23 mouse cellular contexts compared by ENCODE assay signal in the genomic region with DNA sequence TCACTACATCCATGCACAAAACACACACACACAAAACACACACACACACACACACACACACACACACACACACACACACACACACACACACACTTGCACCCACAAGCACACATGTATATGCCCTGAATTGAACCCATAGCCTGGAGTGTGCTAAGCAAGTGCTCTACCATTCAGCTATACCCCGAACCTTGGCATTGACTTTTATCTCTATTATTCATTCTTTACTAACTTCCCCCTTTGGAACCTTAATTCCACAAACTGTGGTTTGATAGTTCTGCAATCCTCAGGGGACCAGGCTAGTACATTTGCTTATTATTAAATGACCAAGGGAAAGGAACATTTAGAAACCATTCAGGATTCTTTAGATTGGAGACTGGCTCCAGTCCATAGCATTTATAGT. TPM values are rescaled to one million over a fixed set of nuclear protein-coding genes. Genes with fewer than 3 reads are reported as not detected.
DNase-seq lines count a peak whose midpoint lies in the region; ATAC-seq and TF ChIP-seq lines count a peak whose summit lies in the region.
"Had no signal": no experiment of that assay in that cellular context is flagged by ENCODE, and none has a peak within 500 bp of the region (broad histone marks: within the 10 kb centered on the region; RNA-seq: fewer than 3 reads in every experiment).

No protein-coding gene starts in this region.

- no peaks in the 10 kb centered on the region for H3K36me3 ChIP-seq in forebrain, embryonic 11.5 days (ENCODE audit: control insufficient read depth, insufficient read depth, low read length)
- H3K36me3 ChIP-seq in forebrain, embryonic 13.5 days (ENCODE audit: poor library complexity, severe bottlenecking) = no peaks in the 10 kb centered on the region
- peaks cover 0 to 30% of the 10 kb centered on the region in 2 experiments for H3K36me3 ChIP-seq in MEL (ENCODE audit: control insufficient read depth in 1 of 2, insufficient read depth in 2 of 2, low read length in 2 of 2)
- H3K36me3 ChIP-seq: embryonic facial prominence, embryonic 15.5 days; forebrain, embryonic 12.5 days; heart, embryonic 15.5 days; hindbrain, embryonic 15.5 days had no signal

- H3K4me2 ChIP-seq in forebrain, embryonic 11.5 days (ENCODE audit: low read depth, low read length, severe bottlenecking) = no peak overlapping the region
- no peak overlapping the region for H3K4me2 ChIP-seq in forebrain, embryonic 13.5 days
- H3K4me2 ChIP-seq: embryonic facial prominence, embryonic 15.5 days; forebrain, embryonic 12.5 days; heart, embryonic 11.5 days; heart, embryonic 15.5 days; hindbrain, embryonic 15.5 days had no signal

- peaks cover 79% of the 10 kb centered on the region for H3K79me2 ChIP-seq in MEL (ENCODE audit: control insufficient read depth, insufficient read depth, low read length, poor library complexity)

- TF ChIP-seq CTCF in MEL (IDR thresholded peaks at IDR 0.05 in 2 of 3, conservative IDR thresholded peaks at IDR 0.05 in 1 of 3; ENCODE audit: control insufficient read depth in 1 of 3, insufficient read depth in 1 of 3, low read depth in 2 of 3, low read length in 3 of 3, poor library complexity in 1 of 3, severe bottlenecking in 1 of 3) = no peak

- H3K4me1 ChIP-seq in forebrain, embryonic 11.5 days (replicated peaks; ENCODE audit: control insufficient read depth, insufficient read depth, low read length) = peaks cover 2% of the 10 kb centered on the region; the same call in 1 of the 2 replicates
- H3K4me1 ChIP-seq in forebrain, embryonic 13.5 days = peaks cover 10% of the 10 kb centered on the region
- peaks cover 8 to 21% of the 10 kb centered on the region in 2 experiments for H3K4me1 ChIP-seq in MEL (ENCODE audit: control insufficient read depth in 1 of 2, insufficient read depth in 2 of 2, low read length in 2 of 2)

- H3K9me3 ChIP-seq in forebrain, embryonic 11.5 days (ENCODE audit: control insufficient read depth, low read length) = no peaks in the 10 kb centered on the region
- H3K9me3 ChIP-seq in forebrain, embryonic 13.5 days (replicated peaks) = no peaks in the 10 kb centered on the region
- no peaks in the 10 kb centered on the region for H3K9me3 ChIP-seq in MEL (replicated peaks; ENCODE audit: insufficient read depth, low read length)
- H3K9me3 ChIP-seq: embryonic facial prominence, embryonic 15.5 days; forebrain, embryonic 12.5 days; heart, embryonic 15.5 days; hindbrain, embryonic 15.5 days had no signal

- no peak overlapping the region for H3K27ac ChIP-seq in forebrain, embryonic 11.5 days (ENCODE audit: low read depth, low read length)
- no peak overlapping the region for H3K27ac ChIP-seq in forebrain, embryonic 13.5 days
- no peak overlapping the region; the same call in 1 of the 2 replicates for H3K27ac ChIP-seq in MEL (ENCODE audit: control insufficient read depth, low read depth, low read length)
- H3K27ac ChIP-seq: embryonic facial prominence, embryonic 15.5 days; forebrain, embryonic 12.5 days; gastrocnemius, adult 2 months; heart, adult 2 months; heart, embryonic 15.5 days; hindbrain, embryonic 15.5 days had no signal

- no peak for TF ChIP-seq POLR2A in MEL (IDR thresholded peaks at IDR 0.05; ENCODE audit: control insufficient read depth in 1 of 2, insufficient read depth in 1 of 2, low read depth in 1 of 2, low read length in 2 of 2, poor library complexity in 1 of 2)

- DNase-seq in forebrain, embryonic 11.5 days (ENCODE audit: low spot score) = peak; percentile 8
- DNase-seq in MEL (ENCODE audit: low read depth, low spot score) = peak; percentile 78
- DNase-seq in gastrocnemius, adult 8-10 months (ENCODE audit: low spot score in 2 of 2) = no peak
- no peak for DNase-seq in cerebellum, postnatal 14 days
- DNase-seq in ovary, adult 18-20 months (ENCODE audit: low spot score) = no peak
- DNase-seq: adrenal gland, postnatal 10 days; cerebellum, adult 18-20 months; cerebellum, adult 9-11 months; embryo, embryonic 11 days; forebrain, postnatal 0 days; gastrocnemius, adult 2 months; gastrocnemius, postnatal 36 days; heart, adult 2 months; kidney, adult 2 months had no signal

- no peak for TF ChIP-seq RAD21 in MEL (IDR thresholded peaks at IDR 0.05; ENCODE audit: low read depth, low read length)

- no peak for ATAC-seq in forebrain, embryonic 11.5 days (replicated peaks; ENCODE audit: low FRiP score)
- no peak for ATAC-seq in forebrain, embryonic 13.5 days
- peak; percentile 51 for ATAC-seq in common myeloid progenitor, adult 5-6 weeks (replicated peaks; ENCODE audit: low read depth, poor library complexity, severe bottlenecking)
- ATAC-seq: forebrain, postnatal 0 days; intestine, embryonic 16.5 days had no signal

- H3K4me3 ChIP-seq in forebrain, embryonic 11.5 days (ENCODE audit: low read depth, low read length) = no peak overlapping the region
- no peak overlapping the region for H3K4me3 ChIP-seq in forebrain, embryonic 13.5 days
- H3K4me3 ChIP-seq in MEL (ENCODE audit: control insufficient read depth in 1 of 2, insufficient read depth in 1 of 2, low read depth in 2 of 2, low read length in 2 of 2) = no peak overlapping the region
- H3K4me3 ChIP-seq: embryonic facial prominence, embryonic 15.5 days; forebrain, embryonic 12.5 days; gastrocnemius, adult 2 months; heart, adult 2 months; heart, embryonic 15.5 days; hindbrain, embryonic 15.5 days had no signal

- peak in 1 of 2 experiments; percentile 64; a peak in 2 of 4 replicates for TF ChIP-seq EP300 in MEL (IDR thresholded peaks at IDR 0.05; ENCODE audit: low read depth in 1 of 2, low read length in 2 of 2)

- H3K27me3 ChIP-seq in forebrain, embryonic 11.5 days (ENCODE audit: control insufficient read depth, insufficient read depth, low read length) = no peaks in the 10 kb centered on the region
- H3K27me3 ChIP-seq in forebrain, embryonic 13.5 days = no peaks in the 10 kb centered on the region
- no peaks in the 10 kb centered on the region for H3K27me3 ChIP-seq in MEL (ENCODE audit: control insufficient read depth in 1 of 2, insufficient read depth in 2 of 2, low read length in 2 of 2)
- H3K27me3 ChIP-seq: CH12.LX; embryonic facial prominence, embryonic 15.5 days; forebrain, embryonic 12.5 days; heart, embryonic 15.5 days; hindbrain, embryonic 15.5 days had no signal

- no peak overlapping the region for H3K9ac ChIP-seq in forebrain, embryonic 11.5 days (ENCODE audit: low read length)
- H3K9ac ChIP-seq in forebrain, embryonic 13.5 days = no peak overlapping the region
- H3K9ac ChIP-seq in MEL (ENCODE audit: control insufficient read depth, low read depth, low read length, poor library complexity, severe bottlenecking) = no peak overlapping the region
- H3K9ac ChIP-seq: embryonic facial prominence, embryonic 15.5 days; forebrain, embryonic 12.5 days; forebrain, postnatal 0 days; heart, embryonic 15.5 days; hindbrain, embryonic 15.5 days had no signal

- 91% methylated on average over 1 of the region's 1 CpGs for WGBS in forebrain, embryonic 11.5 days
- WGBS in forebrain, embryonic 13.5 days = 87% methylated on average over 1 of the region's 1 CpGs

TF ChIP-seq in MEL, 35 proteins besides CTCF, POLR2A, EP300 and RAD21:
- TF ChIP-seq MAZ (IDR thresholded peaks at IDR 0.05; ENCODE audit: low read depth, low read length) (no peak), JUND (IDR thresholded peaks at IDR 0.05; ENCODE audit: low read depth, low read length) (no peak), USF1 (IDR thresholded peaks at IDR 0.05; ENCODE audit: low read depth, low read length) (no peak), E2F4 (IDR thresholded peaks at IDR 0.05; ENCODE audit: borderline replicate concordance, low read depth, low read length) (no peak), RCOR1 (IDR thresholded peaks at IDR 0.05; ENCODE audit: low read depth, low read length) (no peak), ZKSCAN1 (IDR thresholded peaks at IDR 0.05; ENCODE audit: low read depth, low read length) (no peak), TCF12 (IDR thresholded peaks at IDR 0.05; ENCODE audit: low read depth, low read length) (peak; percentile 49; the same call in 1 of the 2 replicates), MXI1 (IDR thresholded peaks at IDR 0.05; ENCODE audit: low read depth, low read length) (peak; percentile 51), MYB (IDR thresholded peaks at IDR 0.05; ENCODE audit: low read depth, low read length) (no peak), GATA1 (IDR thresholded peaks at IDR 0.05; ENCODE audit: low read depth, low read length) (peak; percentile 51; the same call in 1 of the 2 replicates), TBP (IDR thresholded peaks at IDR 0.05; ENCODE audit: low read depth, low read length) (peak; percentile 84), MAX (IDR thresholded peaks at IDR 0.05; ENCODE audit: low read length) (no peak), SMC3 (IDR thresholded peaks at IDR 0.05; ENCODE audit: low read depth, low read length) (no peak), USF2 (IDR thresholded peaks at IDR 0.05; ENCODE audit: borderline replicate concordance in 1 of 2, insufficient read depth in 1 of 2, low read depth in 1 of 2, low read length in 2 of 2) (no peak), NRF1 (IDR thresholded peaks at IDR 0.05; ENCODE audit: insufficient read depth, low read depth, low read length, poor library complexity, severe bottlenecking) (no peak), CHD1 (IDR thresholded peaks at IDR 0.05; ENCODE audit: low read depth, low read length) (no peak), ETS1 (IDR thresholded peaks at IDR 0.05; ENCODE audit: low read depth, low read length) (no peak; the same call in 1 of the 2 replicates), UBTF (IDR thresholded peaks at IDR 0.05; ENCODE audit: borderline replicate concordance, insufficient read depth, low read depth, low read length) (no peak), SIN3A (IDR thresholded peaks at IDR 0.05; ENCODE audit: low read length) (0 out of 2 replicates have a peak, but pooled peaks have one; percentile 24)

RNA-seq across cellular contexts. Expression of gene Irf2, which starts 5.9 kb away (rescaled TPM):
- 7.7 and 12.8 TPM in 2 replicates for polyA plus RNA-seq in forebrain, embryonic 11.5 days (2014; fragmentation: Nextera tagmentation; extraction: Ambion mirVana)
- 10.9 and 13.7 TPM in 2 replicates for polyA plus RNA-seq in forebrain, embryonic 13.5 days (2015; fragmentation: Nextera tagmentation; extraction: Ambion mirVana)
- total RNA-seq in MEL (2012; rRNA removed) = 4.9 and 5.1 TPM in 2 replicates
- polyA plus RNA-seq in MEL (2012; ENCODE audit: insufficient read depth in 1 of 2, insufficient read length in 2 of 2, low read depth in 1 of 2, low replicate concordance in 2 of 2, missing spikeins in 1 of 2) = 10 to 100 TPM in 1 of 2 experiments, not detected in 1; 19.4 TPM
- 43.9 and 60.4 TPM in 2 replicates for total RNA-seq in common myeloid progenitor, adult 5-6 weeks (2017)
- 10 to 100 TPM; 24.9 to 35.0 (median 31.2) TPM for total RNA-seq in gastrocnemius, adult 8-10 months (2022)

Comparison
In these comparisons a context has a peak if more than half of its experiments do, and no peak if none do; other contexts are left out.
1. DNase-seq: peak in forebrain, embryonic 11.5 days (single experiment) and MEL (single experiment); none in gastrocnemius, adult 8-10 months (0 of 2), cerebellum, postnatal 14 days (0 of 2) and ovary, adult 18-20 months (single experiment).